Comparison of ENCODE assay signal across 8 mouse cellular contexts in the genomic region with DNA sequence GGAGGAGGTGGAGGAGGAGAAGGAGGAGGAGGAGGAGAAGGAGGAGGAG. TPM values are rescaled to one million over a fixed set of nuclear protein-coding genes. Genes with fewer than 3 reads are reported as not detected.
A peak's percentile ranks its signal among the peaks of the same experiment; 100 is the strongest.
DNase-seq lines count a peak whose midpoint lies in the region; ATAC-seq lines count a peak whose summit lies in the region.
"Not testable (repeated sequence)": the region's sequence is repeated elsewhere in the genome, so short reads cannot be mapped to it uniquely, and the experiment has no call there.

A gene (minus strand): TSS at position 39 of the 49 bp plus-strand sequence.

- peaks cover 15% of the 10 kb centered on the region for H3K4me1 ChIP-seq in embryonic facial prominence, embryonic 13.5 days
- H3K4me1 ChIP-seq in kidney, embryonic 15.5 days; lung, embryonic 16.5 days (replicated peaks; ENCODE audit: control insufficient read depth, insufficient read depth, low read length): not testable (repeated sequence)
- peaks cover 16% of the 10 kb centered on the region for H3K4me1 ChIP-seq in neural tube, embryonic 15.5 days

- peak within 1 kb of the TSS; percentile 65 for H3K4me2 ChIP-seq in embryonic facial prominence, embryonic 13.5 days
- H3K4me2 ChIP-seq in kidney, embryonic 15.5 days = peak within 1 kb of the TSS; percentile 62
- H3K4me2 ChIP-seq in lung, embryonic 16.5 days (ENCODE audit: low read depth, low read length) = peak within 1 kb of the TSS; percentile 61
- H3K4me2 ChIP-seq in neural tube, embryonic 15.5 days = peak within 1 kb of the TSS; percentile 61

- H3K36me3 ChIP-seq in embryonic facial prominence, embryonic 13.5 days; kidney, embryonic 15.5 days; lung, embryonic 16.5 days (ENCODE audit: control insufficient read depth, insufficient read depth, low read length); neural tube, embryonic 15.5 days: not testable (repeated sequence)

- not testable (repeated sequence) for ATAC-seq in embryonic facial prominence, embryonic 13.5 days (ENCODE audit: insufficient number of reproducible peaks, insufficient read depth, low FRiP score, low TSS enrichment, low read depth); kidney, embryonic 15.5 days (replicated peaks; ENCODE audit: low FRiP score); lung, embryonic 16.5 days (ENCODE audit: low read depth); neural tube, embryonic 15.5 days (ENCODE audit: low FRiP score)

- H3K4me3 ChIP-seq in embryonic facial prominence, embryonic 13.5 days = peak within 1 kb of the TSS; percentile 64
- H3K4me3 ChIP-seq in kidney, embryonic 15.5 days (replicated peaks) = peak within 1 kb of the TSS; percentile 88
- peak within 1 kb of the TSS; percentile 94 for H3K4me3 ChIP-seq in lung, embryonic 16.5 days (ENCODE audit: low read length)
- H3K4me3 ChIP-seq in neural tube, embryonic 15.5 days (replicated peaks) = peak within 1 kb of the TSS; percentile 76

- peak within 1 kb of the TSS; percentile 99 for H3K27ac ChIP-seq in embryonic facial prominence, embryonic 13.5 days
- peak within 1 kb of the TSS; percentile 99 for H3K27ac ChIP-seq in kidney, embryonic 15.5 days
- peak within 1 kb of the TSS; percentile 99 for H3K27ac ChIP-seq in lung, embryonic 16.5 days (ENCODE audit: low read length)
- peak within 1 kb of the TSS; percentile 94 for H3K27ac ChIP-seq in neural tube, embryonic 15.5 days (replicated peaks)

- not testable (repeated sequence) for DNase-seq in adrenal gland, adult 18-20 months (ENCODE audit: low spot score in 2 of 2); gastrocnemius, postnatal 14 days; heart, postnatal 25 days (ENCODE audit: low spot score); left cerebral cortex, postnatal 4 days

- not testable (repeated sequence) for H3K9me3 ChIP-seq in embryonic facial prominence, embryonic 13.5 days; kidney, embryonic 15.5 days (replicated peaks); lung, embryonic 16.5 days (ENCODE audit: control insufficient read depth, low read length); neural tube, embryonic 15.5 days (replicated peaks)

- peak within 1 kb of the TSS; percentile 94 for H3K9ac ChIP-seq in embryonic facial prominence, embryonic 13.5 days
- peak within 1 kb of the TSS; percentile 97 for H3K9ac ChIP-seq in kidney, embryonic 15.5 days
- peak within 1 kb of the TSS; percentile 94 for H3K9ac ChIP-seq in lung, embryonic 16.5 days (ENCODE audit: low read length)
- H3K9ac ChIP-seq in neural tube, embryonic 15.5 days (replicated peaks) = peak within 1 kb of the TSS; percentile 81

- intact Hi-C loops in gastrocnemius, postnatal 14 days (cut with DNase I; ENCODE audit: low total_unique reads) = loop anchor here (10.0 kb wide), 1 partner anchor 217 kb away; no protein-coding TSS in a partner anchor
- intact Hi-C loops in heart, postnatal 25 days (cut with DNase I) = loop anchor here (5.0 kb wide), 1 partner anchor 215 kb away; no protein-coding TSS in a partner anchor
- intact Hi-C loops in left cerebral cortex, postnatal 4 days (cut with DNase I) = loop anchor here (5.0 to 10.0 kb wide), 3 partner anchors 103 to 245 kb away; no protein-coding TSS in a partner anchor

- H3K27me3 ChIP-seq in embryonic facial prominence, embryonic 13.5 days; kidney, embryonic 15.5 days; lung, embryonic 16.5 days (ENCODE audit: control insufficient read depth, insufficient read depth, low read depth, low read length); neural tube, embryonic 15.5 days (replicated peaks): not testable (repeated sequence)

RNA-seq across cellular contexts. Expression of the gene that starts here (rescaled TPM):
- total RNA-seq in adrenal gland, adult 18-20 months (2021) = 100 to 1,000 TPM; 143 to 202 TPM
- polyA plus RNA-seq in embryonic facial prominence, embryonic 13.5 days (2015; fragmentation: Nextera tagmentation; extraction: Ambion mirVana) = 47.7 and 49.9 TPM in 2 replicates
- total RNA-seq in gastrocnemius, postnatal 14 days (2021) = 10 to 100 TPM; 20.3 to 23.0 TPM
- total RNA-seq in heart, postnatal 25 days (2021) = 10 to 100 TPM; 51.3 to 55.2 TPM
- polyA plus RNA-seq in kidney, embryonic 15.5 days (2015; fragmentation: Nextera tagmentation; extraction: Ambion mirVana) = 81.9 and 84.5 TPM in 2 replicates
- 100 to 1,000 TPM; 284 to 303 TPM for total RNA-seq in left cerebral cortex, postnatal 4 days (2021)
- 34.0 and 34.3 TPM in 2 replicates for polyA plus RNA-seq in lung, embryonic 16.5 days (2015; fragmentation: Nextera tagmentation; extraction: Ambion mirVana)
- 28.8 and 31.4 TPM in 2 replicates for polyA plus RNA-seq in neural tube, embryonic 15.5 days (2015; fragmentation: Nextera tagmentation; extraction: Ambion mirVana)
